Mouse (Mus musculus): ENCODE measurements around the gene Fxyd3. TPM values are rescaled to one million over a fixed set of nuclear protein-coding genes. Genes with fewer than 3 reads are reported as not detected.

Gene Fxyd3
- polyA plus RNA-seq, 1 experiment: 0.01 TPM

DNA sequence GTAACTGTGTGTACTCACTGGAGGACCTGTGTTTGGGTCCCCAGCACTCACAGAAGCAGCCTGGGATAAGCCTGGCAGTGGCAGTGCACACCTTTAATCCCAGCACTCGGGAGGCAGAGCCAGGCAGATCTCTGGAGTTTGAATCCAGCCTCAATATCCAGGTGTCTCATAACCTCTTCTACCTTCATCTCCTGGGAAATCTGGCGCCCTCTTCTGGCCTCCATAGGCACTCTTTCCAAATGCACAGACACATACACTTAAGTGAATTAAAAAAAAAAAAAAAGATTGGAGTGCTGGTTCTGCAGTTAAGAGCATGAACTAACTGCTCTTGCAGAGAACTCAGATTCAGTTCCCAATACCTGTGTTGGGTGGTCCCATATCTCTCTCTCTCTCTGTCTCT lies 45.8 kb downstream of the Fxyd3 start:
- H3ac ChIP-seq (ENCODE audit: control insufficient read depth, insufficient read length): no peak overlapping the region
- no peak overlapping the region for H3K4me3 ChIP-seq
- no peaks in the 10 kb centered on the region for H3K79me2 ChIP-seq (ENCODE audit: control insufficient read depth, insufficient read depth)
- no peaks in the 10 kb centered on the region for H3K36me3 ChIP-seq (ENCODE audit: control insufficient read depth, insufficient read depth)
- no peaks in the 10 kb centered on the region for H3K27me3 ChIP-seq (ENCODE audit: control insufficient read depth, insufficient read depth, insufficient read length)
- TF ChIP-seq SRF (IDR thresholded peaks at IDR 0.05; ENCODE audit: control insufficient read depth, insufficient read length, low read depth) (no peak), TCF3 (IDR thresholded peaks at IDR 0.05; ENCODE audit: insufficient read length, low read depth) (no peak), REST (IDR thresholded peaks at IDR 0.05; ENCODE audit: insufficient read depth, insufficient read length) (no peak), MYOG (IDR thresholded peaks at IDR 0.05; ENCODE audit: control insufficient read depth in 1 of 3, insufficient read depth in 1 of 3, insufficient read length in 2 of 3, low read depth in 2 of 3) (no peak), POLR2A (IDR thresholded peaks at IDR 0.05; ENCODE audit: insufficient read length, low read depth) (no peak), TCF12 (IDR thresholded peaks at IDR 0.05; ENCODE audit: insufficient read depth, poor library complexity, severe bottlenecking) (no peak), USF1 (IDR thresholded peaks at IDR 0.05; ENCODE audit: low read depth) (no peak), POLR2AphosphoS2 (IDR thresholded peaks at IDR 0.05; ENCODE audit: insufficient read length, low read depth) (no peak), CEBPB (IDR thresholded peaks at IDR 0.05; ENCODE audit: insufficient read depth, poor library complexity, severe bottlenecking) (no peak), E2F4 (IDR thresholded peaks at IDR 0.05; ENCODE audit: insufficient read depth) (no peak), MAX (IDR thresholded peaks at IDR 0.05; ENCODE audit: low read depth) (no peak), MYOD1 (IDR thresholded peaks at IDR 0.05; ENCODE audit: control insufficient read depth in 1 of 3, insufficient read length in 2 of 3, low read depth in 2 of 3) (no peak)
- H3K4me2 ChIP-seq (ENCODE audit: low read depth): no peak overlapping the region

DNA sequence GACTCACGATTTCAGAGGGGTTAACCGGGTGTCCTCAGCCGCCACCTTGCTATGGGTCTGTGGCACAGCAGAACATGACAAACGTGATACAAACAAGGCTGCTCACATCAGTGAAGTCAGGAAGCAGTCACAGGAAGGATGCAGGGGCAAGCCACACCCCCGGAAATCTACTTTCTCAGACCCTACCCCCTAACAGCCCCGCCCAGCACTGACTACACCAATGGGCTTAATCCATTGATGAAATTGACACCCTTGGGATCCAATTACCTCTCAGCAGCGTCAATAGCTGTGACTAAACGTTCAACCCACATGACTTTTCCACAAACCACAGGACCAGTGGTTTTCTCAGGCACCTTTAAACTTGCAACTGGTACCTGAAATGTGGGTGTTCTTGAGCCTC lies 47.9 kb downstream of the Fxyd3 start:
- H3K36me3 ChIP-seq (ENCODE audit: control insufficient read depth, insufficient read depth): no peaks in the 10 kb centered on the region
- H3K27me3 ChIP-seq (ENCODE audit: control insufficient read depth, insufficient read depth, insufficient read length): no peaks in the 10 kb centered on the region
- H3K79me2 ChIP-seq (ENCODE audit: control insufficient read depth, insufficient read depth): no peaks in the 10 kb centered on the region
- TF ChIP-seq USF1 (IDR thresholded peaks at IDR 0.05; ENCODE audit: low read depth) (no peak), POLR2AphosphoS2 (IDR thresholded peaks at IDR 0.05; ENCODE audit: insufficient read length, low read depth) (no peak), POLR2A (IDR thresholded peaks at IDR 0.05; ENCODE audit: insufficient read length, low read depth) (no peak), CEBPB (IDR thresholded peaks at IDR 0.05; ENCODE audit: insufficient read depth, poor library complexity, severe bottlenecking) (no peak), MYOG (IDR thresholded peaks at IDR 0.05; ENCODE audit: control insufficient read depth in 1 of 3, insufficient read depth in 1 of 3, insufficient read length in 2 of 3, low read depth in 2 of 3) (no peak), E2F4 (IDR thresholded peaks at IDR 0.05; ENCODE audit: insufficient read depth) (no peak), REST (IDR thresholded peaks at IDR 0.05; ENCODE audit: insufficient read depth, insufficient read length) (no peak), TCF12 (IDR thresholded peaks at IDR 0.05; ENCODE audit: insufficient read depth, poor library complexity, severe bottlenecking) (no peak), TCF3 (IDR thresholded peaks at IDR 0.05; ENCODE audit: insufficient read length, low read depth) (no peak), MAX (IDR thresholded peaks at IDR 0.05; ENCODE audit: low read depth) (no peak), SRF (IDR thresholded peaks at IDR 0.05; ENCODE audit: control insufficient read depth, insufficient read length, low read depth) (no peak), MYOD1 (IDR thresholded peaks at IDR 0.05; ENCODE audit: control insufficient read depth in 1 of 3, insufficient read length in 2 of 3, low read depth in 2 of 3) (no peak)
- no peak overlapping the region for H3K4me2 ChIP-seq (ENCODE audit: low read depth)
- H3ac ChIP-seq (ENCODE audit: control insufficient read depth, insufficient read length): no peak overlapping the region
- H3K4me3 ChIP-seq: no peak overlapping the region

Other genes with a start within 250 kb of the Fxyd3 start
- gene Ffar3, start 220.5 kb downstream of the Fxyd3 start, polyA plus RNA-seq (2012; fragmentation: generic; extraction: Trizol): not detected
- gene Ffar1, start 215.1 kb downstream of the Fxyd3 start, polyA plus RNA-seq (2012; fragmentation: generic; extraction: Trizol): not detected
- not detected for gene Cd22, start 196.4 kb downstream of the Fxyd3 start, polyA plus RNA-seq (2012; fragmentation: generic; extraction: Trizol)
- gene Mag, start 161.8 kb downstream of the Fxyd3 start, polyA plus RNA-seq (2012; fragmentation: generic; extraction: Trizol): 0.01 TPM
- not detected for gene Hamp2, start 152.0 kb downstream of the Fxyd3 start, polyA plus RNA-seq (2012; fragmentation: generic; extraction: Trizol)
- not detected for gene Hamp, start 132.7 kb downstream of the Fxyd3 start, polyA plus RNA-seq (2012; fragmentation: generic; extraction: Trizol)
- 88.6 TPM for gene Usf2, start 119.9 kb downstream of the Fxyd3 start, polyA plus RNA-seq (2012; fragmentation: generic; extraction: Trizol)
- gene Lsr, start 103.2 kb downstream of the Fxyd3 start, polyA plus RNA-seq (2012; fragmentation: generic; extraction: Trizol): 0.02 TPM
- not detected for gene Fam187b, start 102.9 kb downstream of the Fxyd3 start, polyA plus RNA-seq (2012; fragmentation: generic; extraction: Trizol)
- 31.0 TPM for gene Fxyd5, start 34.2 kb downstream of the Fxyd3 start, polyA plus RNA-seq (2012; fragmentation: generic; extraction: Trizol)
- gene Fxyd7, start 25.2 kb downstream of the Fxyd3 start, polyA plus RNA-seq (2012; fragmentation: generic; extraction: Trizol): not detected
- gene Fxyd1, start 19.5 kb downstream of the Fxyd3 start, polyA plus RNA-seq (2012; fragmentation: generic; extraction: Trizol): 8.4 TPM
- gene Lgi4, start 17.4 kb downstream of the Fxyd3 start, polyA plus RNA-seq (2012; fragmentation: generic; extraction: Trizol): not detected
- gene Hpn, start 38.6 kb upstream of the Fxyd3 start, polyA plus RNA-seq (2012; fragmentation: generic; extraction: Trizol): not detected
- gene Scn1b, start 50.3 kb upstream of the Fxyd3 start, polyA plus RNA-seq (2012; fragmentation: generic; extraction: Trizol): 4.1 TPM
- gene Gramd1a, start 79.2 kb upstream of the Fxyd3 start, polyA plus RNA-seq (2012; fragmentation: generic; extraction: Trizol): 25.5 TPM
- gene Scgb2b2, start 213.8 kb upstream of the Fxyd3 start, polyA plus RNA-seq (2012; fragmentation: generic; extraction: Trizol): not detected
- not detected for gene Scgb1b2, start 215.1 kb upstream of the Fxyd3 start, polyA plus RNA-seq (2012; fragmentation: generic; extraction: Trizol)